Mouse (Mus musculus): ENCODE measurements around the gene Sort1. TPM values are rescaled to one million over a fixed set of nuclear protein-coding genes. Genes with fewer than 3 reads are reported as not detected.

Gene Sort1
- total RNA-seq, 4 experiments from 2014 or later, result 50.2 to 56.6 (median 53.5) TPM

DNA sequence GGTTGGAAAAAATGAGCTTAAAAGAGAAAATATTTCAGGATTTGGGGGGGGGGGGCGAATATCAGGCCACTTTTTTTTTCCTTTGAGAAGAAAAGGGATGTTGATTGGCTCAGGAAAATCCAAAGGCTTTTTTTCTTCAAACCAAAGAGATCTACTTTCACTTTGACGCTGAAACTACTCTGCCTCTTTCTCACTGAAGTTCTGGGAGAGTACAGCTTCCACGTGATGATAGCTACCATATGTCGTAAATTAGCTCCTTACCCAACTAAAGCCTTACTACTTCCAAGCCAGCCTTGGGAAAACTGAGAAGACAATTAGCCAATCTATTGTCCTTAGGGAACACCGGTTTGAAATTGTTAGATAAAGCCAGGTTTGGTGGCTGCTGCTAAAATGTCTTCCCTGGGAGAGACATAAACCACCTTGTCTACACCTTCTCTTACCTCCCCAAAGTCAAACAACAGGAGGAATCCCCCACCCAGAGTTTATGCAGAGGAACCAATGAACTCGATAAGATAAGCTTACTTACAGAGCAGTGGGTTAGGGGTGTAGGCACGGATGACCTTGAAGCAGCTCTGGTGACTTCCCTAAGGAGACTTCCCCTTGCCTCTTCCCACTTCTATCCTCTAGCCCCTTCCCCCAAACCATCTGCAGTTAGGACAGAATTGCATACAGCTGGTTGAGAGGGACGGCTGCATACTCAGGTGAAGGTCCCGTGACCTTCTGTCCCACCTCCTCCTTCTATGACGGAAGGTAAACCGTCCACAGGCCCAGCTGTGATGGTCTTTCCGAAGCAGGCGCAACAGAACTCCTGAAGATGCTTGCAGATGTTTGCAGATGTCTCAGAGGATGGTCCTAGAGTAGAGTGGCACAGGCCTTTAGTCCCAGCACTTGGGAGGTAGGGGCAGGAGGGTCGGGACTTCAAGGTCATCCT, 98.3 kb downstream of the Sort1 start:
- DNase-seq (ENCODE audit: low spot score in 2 of 2), result no peak

GRCm38 (mm10) chr3:108383485-108384354, 99.8 kb downstream of the Sort1 start, which contains the start of gene Psrc1:
TSS of gene Psrc1 (plus strand) at chr3:108383839.
- DNase-seq (ENCODE audit: low spot score in 2 of 2), result peak; percentile 75 to 77

GRCm38 (mm10) chr3:108384425-108384824, 100.5 kb downstream of the Sort1 start:
- DNase-seq (ENCODE audit: low spot score in 2 of 2), result no peak

DNA sequence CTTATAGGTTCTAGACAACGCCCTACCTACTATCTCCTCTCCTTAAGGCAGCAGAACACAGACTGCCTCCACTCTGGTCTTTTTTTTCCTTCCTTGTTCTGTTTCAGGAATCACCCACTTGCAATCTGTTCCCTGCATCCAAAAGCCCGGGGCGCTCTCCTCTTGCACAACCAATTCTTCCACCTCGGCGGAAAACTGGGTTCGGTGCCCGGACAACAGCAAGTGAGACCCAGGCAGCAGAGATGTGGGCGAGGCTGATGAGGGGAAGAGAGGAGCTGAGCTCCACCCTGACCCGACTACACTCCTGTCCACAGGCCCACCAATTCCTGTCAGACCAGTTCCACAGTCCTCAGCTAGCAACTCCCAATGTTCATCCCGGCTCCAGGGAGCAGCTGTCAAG, 102.3 kb downstream of the Sort1 start:
- no peak for DNase-seq (ENCODE audit: low spot score in 2 of 2)

DNA sequence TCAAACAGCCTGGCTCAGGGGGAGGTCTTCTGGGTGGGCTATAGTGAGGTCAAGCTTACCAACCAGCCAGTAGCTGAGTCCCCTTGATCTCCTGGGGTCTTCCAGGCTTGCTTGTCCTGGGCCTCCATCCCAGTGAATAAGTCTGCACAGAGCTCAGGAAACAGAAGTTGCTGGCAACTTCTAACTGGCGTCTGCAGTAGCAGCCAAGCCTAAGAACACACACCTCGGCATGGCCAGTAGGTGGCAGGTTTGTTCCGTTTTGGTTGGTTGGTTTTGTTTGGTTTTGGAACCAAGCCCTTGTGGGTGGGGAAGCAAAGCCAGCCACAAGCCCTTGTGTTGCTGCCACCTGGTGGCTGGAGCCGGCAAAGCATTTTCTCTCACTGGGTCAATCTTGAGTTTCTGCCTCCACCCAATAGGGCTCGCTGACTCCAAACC, 105.2 kb downstream of the Sort1 start:
- DNase-seq (ENCODE audit: low spot score in 2 of 2), result peak; percentile 89 to 90

GRCm38 (mm10) chr3:108392299-108392698, 108.4 kb downstream of the Sort1 start:
- DNase-seq (ENCODE audit: low spot score in 2 of 2), result no peak

DNA sequence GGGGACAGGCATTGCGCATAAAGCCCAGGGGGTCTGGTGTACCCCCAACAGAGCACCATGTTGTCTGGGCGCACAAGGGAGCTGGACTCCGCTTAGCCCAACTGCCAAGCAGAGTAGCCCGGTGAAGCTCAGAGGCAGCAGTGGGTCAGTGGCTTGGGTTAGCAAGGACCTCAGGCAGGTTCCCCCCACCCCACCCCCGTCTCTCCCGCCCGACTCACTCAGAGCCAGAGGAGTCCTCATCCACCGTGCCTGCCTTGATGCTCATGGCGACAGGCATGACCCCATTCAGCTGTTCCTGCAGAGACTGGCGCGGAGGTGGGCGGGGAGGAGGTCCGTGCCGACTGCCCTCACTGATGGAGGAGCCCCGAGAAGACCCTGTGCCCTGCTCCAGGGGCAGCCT, 108.9 kb downstream of the Sort1 start:
- DNase-seq (ENCODE audit: low spot score in 2 of 2), result no peak

DNA sequence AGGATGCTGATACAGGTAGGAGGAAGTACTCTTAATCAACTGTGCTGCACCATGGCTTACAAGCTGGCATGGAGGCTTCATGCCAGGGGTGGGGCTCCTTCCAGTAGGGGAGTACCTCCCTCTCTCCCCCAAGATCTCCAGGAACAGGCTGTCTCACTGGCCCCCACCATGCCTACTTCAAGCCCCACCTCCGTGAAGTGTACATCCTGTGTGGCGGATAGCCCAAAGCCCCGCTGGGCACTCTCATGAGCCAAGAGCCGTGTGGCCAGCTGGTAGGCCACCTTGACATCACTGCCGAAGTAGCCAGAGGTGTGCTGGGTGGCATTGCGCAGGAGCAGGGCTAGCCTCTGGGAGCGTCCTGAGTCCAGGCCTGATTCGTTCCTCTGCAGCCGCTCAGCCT, 114.4 kb downstream of the Sort1 start:
- no peak for DNase-seq (ENCODE audit: low spot score in 2 of 2)

- no peak for DNase-seq (ENCODE audit: low spot score in 2 of 2)
These were observed 116.6 kb downstream of the Sort1 start for GRCm38 (mm10) chr3:108400442-108400841.

- DNase-seq (ENCODE audit: low spot score in 2 of 2), result peak; percentile 82 to 90
These were observed 118.0 kb downstream of the Sort1 start for GRCm38 (mm10) chr3:108401692-108402527.

DNA sequence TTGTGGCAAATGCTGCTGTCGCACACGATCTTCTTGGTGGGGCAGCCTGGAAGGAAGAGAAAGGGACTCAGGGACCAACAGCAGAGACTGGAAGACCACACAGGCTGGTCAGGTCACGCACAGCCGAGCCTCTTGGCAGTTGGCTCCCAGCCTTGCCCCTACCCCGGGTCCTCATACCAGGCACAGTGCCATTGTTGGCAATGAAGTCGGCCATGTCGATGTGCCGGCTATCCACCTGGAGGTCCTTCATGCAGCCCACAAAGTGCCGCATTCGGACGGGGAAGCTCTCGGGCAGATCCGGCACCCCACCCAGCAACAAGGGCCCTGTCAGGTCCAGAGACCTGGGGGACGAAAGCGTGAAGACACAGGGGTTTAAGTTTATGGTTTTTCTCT, 118.6 kb downstream of the Sort1 start:
- no peak for DNase-seq (ENCODE audit: low spot score in 2 of 2)

GRCm38 (mm10) chr3:108405536-108406305, 121.8 kb downstream of the Sort1 start:
- DNase-seq (ENCODE audit: low spot score in 2 of 2), result no peak

GRCm38 (mm10) chr3:108406306-108406885, 122.5 kb downstream of the Sort1 start:
- no peak for DNase-seq (ENCODE audit: low spot score in 2 of 2)

GRCm38 (mm10) chr3:108408517-108409008, 124.7 kb downstream of the Sort1 start:
- DNase-seq (ENCODE audit: low spot score in 2 of 2), result no peak

- DNase-seq (ENCODE audit: low spot score in 2 of 2), result no peak
These were observed 125.9 kb downstream of the Sort1 start for GRCm38 (mm10) chr3:108409656-108410358.

DNA sequence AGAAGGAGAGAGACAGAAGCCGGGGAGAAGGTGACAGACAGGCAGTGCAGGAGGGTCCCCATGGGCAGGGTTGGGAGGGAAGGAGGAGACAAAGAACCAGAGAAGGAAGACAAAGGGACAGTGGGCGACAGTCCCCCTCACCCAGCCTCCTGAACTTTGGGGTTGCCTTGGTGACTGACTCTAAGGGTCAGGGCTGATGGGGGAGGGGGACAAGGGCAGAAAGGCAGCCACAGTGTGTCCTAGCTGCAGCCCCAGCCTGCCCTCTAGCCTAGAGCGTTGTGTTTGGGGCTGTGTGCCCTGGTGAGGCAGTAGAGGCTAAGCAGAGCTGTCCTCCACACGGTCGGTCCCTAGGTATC, 126.5 kb downstream of the Sort1 start:
- no peak for DNase-seq (ENCODE audit: low spot score in 2 of 2)
